Mouse (Mus musculus) forebrain, embryonic 12.5 days (tissue): ENCODE results near the gene Pgm5. TPM values are rescaled to one million over a fixed set of nuclear protein-coding genes. Genes with fewer than 3 reads are reported as not detected.

Source experiments
- ATAC-seq: fragments of 200-750 bp; cut with Nextera tagmentation; 2 replicates; pipeline ENCODE4 v1.8.0; 2017; ENCODE audit warnings: moderate TSS enrichment; ENCODE audit not compliant: low FRiP score
- H3K27ac ChIP-seq: fragments of 300-500 bp; sonication (generic); 2 replicates; pipeline ENCODE4 v1.5.1; 2016; ENCODE audit warnings: mild to moderate bottlenecking
- H3K27me3 ChIP-seq: fragments of 300-500 bp; sonication (generic); 2 replicates; pipeline ENCODE4 v1.6.1; 2016; ENCODE audit warnings: mild to moderate bottlenecking
- H3K36me3 ChIP-seq: fragments of 300-500 bp; sonication (generic); replicated peaks from 2 replicates; pipeline ENCODE4 v1.6.1; 2016; ENCODE audit warnings: mild to moderate bottlenecking
- H3K4me1 ChIP-seq: fragments of 300-500 bp; sonication (generic); 2 replicates; pipeline ENCODE4 v1.6.1; 2016
- H3K4me2 ChIP-seq: fragments of 300-500 bp; sonication (generic); 2 replicates; pipeline ENCODE4 v1.6.1; 2016; ENCODE audit warnings: mild to moderate bottlenecking, moderate library complexity
- H3K4me3 ChIP-seq: fragments of 300-500 bp; sonication (generic); replicated peaks from 2 replicates; pipeline ENCODE4 v1.5.1; 2016; ENCODE audit warnings: mild to moderate bottlenecking
- H3K9ac ChIP-seq: fragments of 300-500 bp; sonication (generic); 2 replicates; pipeline ENCODE4 v1.6.1; 2016; ENCODE audit warnings: mild to moderate bottlenecking
- H3K9me3 ChIP-seq: fragments of 300-500 bp; sonication (generic); 2 replicates; pipeline ENCODE4 v1.6.1; 2016
- WGBS: fragments of 180-500 bp; shearing (Covaris S2); methylation state at CpG from one replicate; pipeline ENCODE4 v1.1.7; 2016; 5-methylcytosine and 5-hydroxymethylcytosine counted together
- polyA plus RNA-seq: library from polyadenylated mRNA; unstranded; fragments of >200 nt; fragmentation: Nextera tagmentation; extraction: Ambion mirVana; gene quantifications from 2 replicates; pipeline ENCODE4 v1.2.1, GENCODE M21; 2016

The Pgm5 gene
- polyA plus RNA-seq, 1 experiment from 2014 or later: 0.61 TPM

DNA sequence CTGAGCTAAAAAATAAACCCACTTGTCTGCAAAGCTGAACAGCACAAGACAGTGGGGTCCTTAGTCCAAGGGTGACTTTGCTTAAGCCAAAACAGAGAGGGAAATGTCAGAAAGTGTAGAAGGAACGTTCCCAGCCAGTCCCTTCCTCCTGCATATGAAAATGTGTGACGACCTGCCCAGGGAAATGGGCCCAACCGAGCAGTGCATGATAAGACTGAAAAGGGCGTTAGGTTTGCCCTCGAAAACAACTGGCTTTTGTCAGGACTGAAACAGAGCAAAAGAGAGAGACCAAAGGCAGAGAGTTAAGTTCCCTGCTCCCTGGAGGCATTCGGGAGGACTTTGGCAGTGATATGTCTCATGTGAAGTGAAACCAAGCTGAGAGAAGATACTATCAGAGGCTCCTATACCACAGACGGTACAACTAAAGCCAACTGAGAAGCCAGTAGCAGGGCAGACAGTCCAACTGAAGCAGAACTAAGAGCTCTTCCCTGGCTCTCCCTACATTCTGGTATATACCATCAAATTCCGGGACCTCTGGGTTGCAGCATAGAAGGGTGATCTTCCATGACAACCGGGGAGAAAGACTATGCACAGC, 68.0 kb downstream of the Pgm5 start:
- ATAC-seq: no peak
- H3K9ac ChIP-seq: no peak overlapping the region

DNA sequence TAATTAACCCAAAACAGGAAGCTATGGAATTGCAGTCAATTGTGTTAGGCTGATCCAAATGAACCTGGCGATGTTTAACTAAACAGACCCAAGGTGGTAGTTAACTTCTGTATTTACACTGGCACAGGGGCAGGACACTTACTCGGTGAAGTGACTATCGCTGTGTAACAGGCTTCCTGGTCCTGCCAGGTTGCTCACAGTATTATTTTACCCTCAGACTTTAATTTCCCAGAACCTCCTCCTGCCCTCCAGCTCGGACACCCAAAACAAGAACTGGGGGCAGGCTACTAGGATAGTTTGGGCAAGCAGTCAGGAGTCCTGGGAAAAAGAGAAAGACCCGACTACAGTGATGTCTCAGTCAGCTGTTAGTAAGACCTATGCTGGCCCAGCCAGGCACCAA, 68.8 kb downstream of the Pgm5 start:
- Histone ChIP-seq H3K36me3 (no peaks in the 10 kb centered on the region), H3K4me1 (no peaks in the 10 kb centered on the region), H3K4me2 (no peak overlapping the region), H3K27ac (no peak overlapping the region), H3K9me3 (no peaks in the 10 kb centered on the region), H3K9ac (no peak overlapping the region), H3K27me3 (no peaks in the 10 kb centered on the region), H3K4me3 (no peak overlapping the region)
- WGBS: 89% methylated on average over 5 of the region's 5 CpGs
- no peak for ATAC-seq

More for the DNA sequence above, 68.0 kb downstream of the Pgm5 start:
- H3K9me3 ChIP-seq: no peaks in the 10 kb centered on the region
- H3K36me3 ChIP-seq: no peaks in the 10 kb centered on the region
- no peaks in the 10 kb centered on the region for H3K4me1 ChIP-seq
- no peaks in the 10 kb centered on the region for H3K27me3 ChIP-seq
- H3K27ac ChIP-seq: no peak overlapping the region
- 82% methylated on average over 9 of the region's 9 CpGs for WGBS
- no peak overlapping the region for H3K4me3 ChIP-seq
- H3K4me2 ChIP-seq: no peak overlapping the region

DNA sequence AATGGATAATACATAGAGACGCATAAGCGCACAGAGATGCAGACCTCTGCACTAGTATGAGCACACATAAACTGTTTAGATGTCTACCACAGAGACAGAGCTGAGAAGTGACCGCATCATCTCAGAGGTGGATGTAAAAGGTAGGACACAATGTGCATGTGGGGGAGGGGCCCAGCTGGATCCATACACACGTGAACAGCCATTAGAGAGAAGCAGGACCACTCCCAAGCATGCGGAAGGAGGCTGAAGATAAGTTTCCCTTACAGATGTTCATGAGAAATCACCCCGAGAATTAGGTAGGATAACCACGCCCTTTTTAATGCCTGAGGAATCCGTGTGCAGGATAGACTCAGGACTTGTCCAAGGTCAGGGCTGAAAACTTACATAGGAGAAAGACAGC, 75.8 kb downstream of the Pgm5 start:
- no peak for ATAC-seq
- WGBS: 88% methylated on average over 8 of the region's 8 CpGs
- Histone ChIP-seq H3K27me3 (no peaks in the 10 kb centered on the region), H3K4me1 (peaks cover 6% of the 10 kb centered on the region; the same call in 1 of the 2 replicates), H3K9ac (no peak overlapping the region), H3K4me3 (no peak overlapping the region), H3K4me2 (no peak overlapping the region), H3K36me3 (no peaks in the 10 kb centered on the region), H3K9me3 (no peaks in the 10 kb centered on the region), H3K27ac (no peak overlapping the region)

DNA sequence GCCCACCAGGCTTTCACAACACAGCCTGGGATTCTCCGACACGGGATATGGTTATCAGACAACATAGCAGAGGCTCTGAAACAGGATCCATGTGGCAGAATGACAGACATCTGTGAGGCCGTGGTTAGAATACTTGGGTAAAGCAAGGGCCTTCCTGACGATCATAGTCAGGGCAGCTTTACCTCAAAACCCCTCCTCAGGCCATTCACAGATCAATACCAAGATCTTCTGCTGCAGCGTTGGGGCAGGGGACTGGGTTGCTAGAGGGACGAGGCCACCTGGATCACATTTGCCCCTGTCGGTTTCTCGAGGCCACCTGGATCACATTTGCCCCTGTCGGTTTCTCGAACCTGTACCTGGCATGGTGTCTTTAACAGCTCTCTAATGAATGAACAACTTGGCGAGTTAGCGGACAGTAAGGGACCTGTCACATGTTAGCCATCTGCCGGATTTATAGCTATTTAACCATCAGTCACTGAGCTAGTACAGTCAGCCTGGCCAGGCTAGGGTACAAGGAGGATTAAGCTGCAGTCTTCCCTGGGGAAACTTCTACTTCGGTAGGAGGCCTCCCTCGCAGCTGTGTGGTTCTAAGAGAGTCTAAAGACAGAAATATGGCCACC, 76.5 kb downstream of the Pgm5 start:
- Histone ChIP-seq H3K9me3 (no peaks in the 10 kb centered on the region), H3K27ac (no peak overlapping the region), H3K4me2 (no peak overlapping the region), H3K36me3 (no peaks in the 10 kb centered on the region), H3K9ac (no peak overlapping the region), H3K4me1 (peaks cover 13% of the 10 kb centered on the region), H3K4me3 (no peak overlapping the region), H3K27me3 (no peaks in the 10 kb centered on the region)
- ATAC-seq: no peak
- WGBS: 74% methylated on average over 15 of the region's 15 CpGs

DNA sequence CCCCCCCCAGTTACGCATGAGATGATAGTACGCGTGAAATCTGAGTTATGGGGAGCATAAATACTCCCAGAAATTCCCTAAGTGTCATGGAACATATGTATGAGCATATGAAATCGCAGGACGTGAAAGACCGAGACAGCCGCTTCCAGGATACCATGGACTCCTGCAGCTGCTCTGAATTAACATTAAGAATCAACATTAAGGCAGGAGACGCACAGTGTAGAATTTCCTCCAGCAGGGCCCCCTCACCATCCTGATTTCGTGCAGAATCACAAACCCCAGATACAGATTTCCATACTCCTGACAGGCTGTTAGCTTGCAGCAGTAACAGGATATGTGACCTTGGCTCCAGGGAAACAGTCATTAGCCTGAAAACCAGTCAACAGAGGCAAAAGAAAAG, 77.9 kb downstream of the Pgm5 start:
- H3K4me2 ChIP-seq: no peak overlapping the region
- ATAC-seq: no peak
- no peak overlapping the region for H3K9ac ChIP-seq
- H3K36me3 ChIP-seq: no peaks in the 10 kb centered on the region
- H3K4me1 ChIP-seq: peaks cover 20% of the 10 kb centered on the region
- H3K27ac ChIP-seq: no peak overlapping the region
- no peaks in the 10 kb centered on the region for H3K9me3 ChIP-seq
- 70% methylated on average over 9 of the region's 9 CpGs for WGBS
- H3K4me3 ChIP-seq: no peak overlapping the region
- no peaks in the 10 kb centered on the region for H3K27me3 ChIP-seq

DNA sequence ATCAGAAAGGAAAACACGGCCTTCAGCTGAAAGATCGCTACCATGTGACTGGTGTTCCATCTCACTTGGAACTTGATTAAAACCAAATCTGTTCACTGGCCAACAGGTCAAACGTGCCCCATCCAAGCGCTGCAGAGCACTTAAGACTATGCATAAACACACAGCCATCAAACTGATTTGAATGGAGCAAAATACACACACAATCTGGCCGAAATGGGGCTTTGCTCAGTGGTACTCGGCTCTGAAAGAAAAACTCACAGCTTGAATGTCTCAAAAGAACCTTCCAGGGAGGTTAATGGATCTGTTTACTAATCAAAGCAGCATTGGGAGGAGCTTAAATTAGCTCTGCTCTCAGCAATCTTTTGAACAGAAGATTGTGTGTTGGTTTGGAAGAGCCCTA, 81.7 kb downstream of the Pgm5 start:
- H3K27me3 ChIP-seq: no peaks in the 10 kb centered on the region
- no peaks in the 10 kb centered on the region for H3K9me3 ChIP-seq
- no peak; the same call in 1 of the 2 replicates for ATAC-seq
- peaks cover 20% of the 10 kb centered on the region for H3K4me1 ChIP-seq
- H3K27ac ChIP-seq: no peak overlapping the region
- no peak overlapping the region for H3K4me2 ChIP-seq
- no peak overlapping the region for H3K9ac ChIP-seq
- no peaks in the 10 kb centered on the region for H3K36me3 ChIP-seq
- WGBS: 23% methylated on average over 6 of the region's 6 CpGs
- H3K4me3 ChIP-seq: no peak overlapping the region

DNA sequence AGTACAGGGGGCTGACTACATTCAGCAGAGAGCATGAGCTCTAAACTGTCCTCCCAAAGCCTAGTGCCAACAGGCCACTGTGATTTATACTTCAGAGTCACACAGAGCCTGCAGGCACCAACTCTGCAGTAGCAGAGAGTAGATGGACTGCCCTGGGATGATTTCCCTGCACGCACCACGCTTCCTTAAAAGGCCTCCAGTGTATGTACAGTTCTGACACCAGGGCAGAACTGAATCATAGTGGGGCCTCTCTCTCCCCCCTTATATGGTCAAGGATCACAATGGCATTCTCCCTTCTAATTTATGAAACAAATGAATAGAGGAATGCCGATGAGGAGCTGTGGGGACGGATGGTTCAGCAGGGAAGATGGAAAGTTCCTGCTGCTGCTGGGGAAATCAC, 91.3 kb downstream of the Pgm5 start:
- Histone ChIP-seq H3K9ac (no peak overlapping the region), H3K36me3 (no peaks in the 10 kb centered on the region), H3K27ac (no peak overlapping the region), H3K27me3 (no peaks in the 10 kb centered on the region), H3K4me2 (no peak overlapping the region), H3K4me3 (no peak overlapping the region), H3K9me3 (no peaks in the 10 kb centered on the region), H3K4me1 (no peaks in the 10 kb centered on the region)
- 88% methylated on average over 4 of the region's 4 CpGs for WGBS
- ATAC-seq: no peak

DNA sequence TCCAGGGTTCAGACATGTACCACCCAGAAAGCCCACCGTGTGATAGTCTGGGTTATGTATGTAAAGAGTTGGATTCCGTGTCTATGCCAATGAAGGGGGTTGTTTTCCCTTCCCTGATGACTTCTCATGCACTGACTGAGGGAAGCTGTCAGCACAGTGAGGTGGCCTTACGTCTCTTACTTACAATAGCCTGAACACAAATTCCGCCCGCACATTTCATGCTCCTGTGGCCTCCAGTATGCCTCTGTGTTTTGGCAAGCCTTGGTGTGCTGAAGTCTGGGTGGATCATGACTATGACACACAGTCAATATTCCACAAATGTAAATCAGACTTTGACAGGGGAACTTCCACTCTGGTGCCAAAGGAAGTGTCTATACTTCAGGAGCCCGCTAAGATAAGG, 94.3 kb downstream of the Pgm5 start:
- no peak overlapping the region for H3K27ac ChIP-seq
- H3K4me2 ChIP-seq: no peak overlapping the region
- no peaks in the 10 kb centered on the region for H3K9me3 ChIP-seq
- H3K27me3 ChIP-seq: no peaks in the 10 kb centered on the region
- no peak overlapping the region for H3K4me3 ChIP-seq
- no peak overlapping the region for H3K9ac ChIP-seq
- H3K36me3 ChIP-seq: no peaks in the 10 kb centered on the region
- H3K4me1 ChIP-seq: no peaks in the 10 kb centered on the region
- ATAC-seq: no peak
- 88% methylated on average over 6 of the region's 6 CpGs for WGBS

DNA sequence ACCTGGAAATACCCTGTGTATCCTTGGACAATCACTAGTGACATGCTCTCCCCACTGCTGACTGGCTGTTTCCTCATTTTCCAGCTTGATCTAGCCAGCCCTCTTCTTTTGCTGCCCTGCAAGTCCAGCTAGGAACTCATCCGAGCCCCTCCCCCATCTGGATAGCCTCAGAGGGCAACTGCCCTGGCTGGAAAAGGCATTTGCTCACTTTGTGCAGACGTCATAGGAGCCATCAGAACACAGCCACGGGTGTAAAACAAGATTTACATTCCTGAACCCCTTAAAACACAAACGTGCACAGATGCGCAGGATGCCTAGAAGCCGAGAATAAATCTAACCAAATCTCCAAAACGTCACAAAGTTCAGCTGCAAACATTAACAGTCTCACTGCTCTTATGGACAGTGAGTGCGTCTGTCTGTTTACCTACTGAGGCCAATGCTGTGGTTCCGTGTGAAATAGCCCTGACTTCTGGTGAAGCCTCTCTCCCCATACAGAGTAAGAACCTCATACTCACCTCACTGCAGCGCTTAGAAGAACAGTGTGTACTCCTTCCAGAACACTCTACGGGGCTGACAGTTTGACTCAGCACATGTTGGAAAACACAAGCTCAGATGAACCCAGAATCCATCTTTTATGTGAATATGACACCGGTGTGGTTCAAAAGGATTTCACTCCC, 99.0 kb downstream of the Pgm5 start:
- Histone ChIP-seq H3K36me3 (no peaks in the 10 kb centered on the region), H3K4me1 (no peaks in the 10 kb centered on the region), H3K27me3 (no peaks in the 10 kb centered on the region), H3K9ac (no peak overlapping the region), H3K4me3 (no peak overlapping the region), H3K9me3 (no peaks in the 10 kb centered on the region), H3K4me2 (no peak overlapping the region), H3K27ac (no peak overlapping the region)
- ATAC-seq: no peak
- 74% methylated on average over 12 of the region's 12 CpGs for WGBS

DNA sequence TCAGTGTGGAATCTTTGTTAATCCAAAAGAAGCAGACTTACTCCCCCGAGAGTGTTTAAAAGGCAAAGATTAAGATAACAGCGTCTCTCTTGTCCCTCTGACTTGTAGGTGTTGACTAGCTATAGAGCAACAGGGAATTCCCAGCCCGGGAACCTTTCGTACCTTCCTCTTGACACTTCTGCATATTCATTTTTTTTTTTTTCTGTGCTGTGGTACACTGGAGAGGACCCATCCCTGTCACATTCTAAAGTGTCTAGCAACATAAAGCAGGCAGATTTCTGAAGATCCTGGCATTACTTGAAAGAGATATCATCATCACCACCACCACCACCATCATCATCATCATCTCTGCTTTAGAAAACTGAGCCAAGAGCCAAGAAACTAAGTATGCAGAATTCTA, 105.0 kb downstream of the Pgm5 start:
- no peak overlapping the region for H3K27ac ChIP-seq
- no peaks in the 10 kb centered on the region for H3K27me3 ChIP-seq
- H3K9me3 ChIP-seq: no peaks in the 10 kb centered on the region
- H3K4me1 ChIP-seq: peaks cover 11% of the 10 kb centered on the region
- H3K36me3 ChIP-seq: no peaks in the 10 kb centered on the region
- no peak overlapping the region for H3K4me3 ChIP-seq
- 91% methylated on average over 4 of the region's 4 CpGs for WGBS
- no peak overlapping the region for H3K4me2 ChIP-seq
- H3K9ac ChIP-seq: no peak overlapping the region
- ATAC-seq: no peak

DNA sequence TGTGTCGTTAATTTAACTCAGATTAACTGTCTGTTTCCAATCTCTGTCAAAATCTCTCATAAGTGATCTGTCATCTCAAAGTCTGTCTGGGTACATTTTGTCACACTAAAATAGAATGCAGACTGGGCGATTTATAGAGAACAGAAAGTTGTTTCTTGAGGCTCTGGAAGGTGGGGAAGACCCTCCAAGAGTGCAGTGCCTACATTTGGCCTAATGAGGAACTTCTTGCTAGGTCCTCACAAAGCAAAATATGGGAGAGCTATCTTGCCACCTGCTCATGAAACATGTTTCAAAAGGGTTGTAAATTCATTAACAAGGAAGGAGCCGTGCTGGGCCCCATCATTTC, 107.2 kb downstream of the Pgm5 start:
- Histone ChIP-seq H3K27me3 (no peaks in the 10 kb centered on the region), H3K9ac (no peak overlapping the region), H3K27ac (no peak overlapping the region), H3K4me1 (peaks cover 11% of the 10 kb centered on the region), H3K4me2 (no peak overlapping the region), H3K4me3 (no peak overlapping the region), H3K9me3 (no peaks in the 10 kb centered on the region), H3K36me3 (no peaks in the 10 kb centered on the region)
- no peak for ATAC-seq
- 83% methylated on average over 3 of the region's 3 CpGs for WGBS

DNA sequence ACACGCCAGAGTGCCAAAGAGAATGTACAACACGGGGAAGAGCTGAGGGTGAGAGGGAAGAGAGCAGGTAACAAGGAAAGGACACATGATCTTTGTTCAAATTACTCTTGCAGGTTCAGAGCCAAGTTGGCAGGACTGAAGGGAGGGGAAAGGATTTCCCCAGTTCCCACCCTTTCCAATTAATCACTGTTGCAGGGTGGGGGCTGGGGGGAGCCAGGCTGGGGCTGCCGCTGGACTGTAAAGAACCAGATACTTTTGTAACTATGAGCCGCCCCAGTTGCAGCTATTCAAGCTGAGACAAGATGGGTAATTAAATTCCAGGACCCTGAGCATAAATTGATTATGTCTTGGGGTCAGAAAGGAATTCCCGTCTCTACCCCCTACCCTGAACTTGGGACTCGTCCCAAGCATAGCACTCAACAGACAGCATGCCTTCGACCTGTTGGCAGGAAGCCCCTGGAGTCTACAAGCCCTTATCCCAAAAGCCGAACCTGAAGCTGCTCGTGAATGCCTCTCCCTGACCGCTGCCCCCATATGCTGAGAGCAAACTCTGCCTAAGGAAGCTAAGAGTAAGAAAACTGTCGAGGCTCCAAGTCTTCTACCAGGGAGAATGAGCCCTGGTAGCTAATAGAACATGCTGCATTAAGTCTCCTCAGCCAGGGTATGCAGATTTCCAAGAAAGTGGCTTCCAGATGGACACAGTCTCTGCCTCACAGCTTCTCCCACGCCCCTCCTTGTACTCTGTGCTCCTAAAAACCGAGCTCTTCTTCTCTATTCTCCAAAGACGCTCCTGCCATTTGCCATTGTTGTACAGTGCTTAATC, 107.8 kb downstream of the Pgm5 start:
- 52% methylated on average over 14 of the region's 14 CpGs for WGBS
- Histone ChIP-seq H3K9me3 (no peaks in the 10 kb centered on the region), H3K27ac (0 out of 2 replicates have a peak overlapping the region, but pooled peaks have one; percentile 25), H3K36me3 (no peaks in the 10 kb centered on the region), H3K9ac (no peak overlapping the region), H3K4me1 (peaks cover 11% of the 10 kb centered on the region), H3K4me3 (no peak overlapping the region), H3K27me3 (no peaks in the 10 kb centered on the region), H3K4me2 (no peak overlapping the region)
- ATAC-seq: peak; percentile 39; the same call in 1 of the 2 replicates
